Mouse (Mus musculus) cerebellum, postnatal 4 days (tissue): ENCODE results near the gene Serpina6.
A peak's percentile ranks its signal among the peaks of the same experiment; 100 is the strongest.
"Not testable (repeated sequence)": the region's sequence is repeated elsewhere in the genome, so short reads cannot be mapped to it uniquely, and the experiment has no call there.

ENCODE experiments used
- DNase-seq, 2 experiments: peaks; one replicate each; pipeline ENCODE4 v3.0.0; 2022; ENCODE audit warnings: low spot score in 2 of 2, mixed read lengths in 1 of 2

Gene Serpina6

GRCm38 (mm10) chr12:103656848-103657626 lies at the start of gene Serpina6:
Serpina6 (minus strand) TSS chr12:103657212.
- DNase-seq, result no peak

GRCm38 (mm10) chr12:103706113-103706512 lies 49.1 kb upstream of the Serpina6 start:
- DNase-seq, result no peak

- DNase-seq, result no peak
Measured at GRCm38 (mm10) chr12:103705547-103705946, 48.5 kb upstream of the Serpina6 start.

GRCm38 (mm10) chr12:103700144-103700750 lies 43.2 kb upstream of the Serpina6 start:
- DNase-seq, result no peak

GRCm38 (mm10) chr12:103695429-103695828 lies 38.4 kb upstream of the Serpina6 start, which contains the start of gene Serpina1f:
Serpina1f (minus strand) TSS chr12:103695529.
- no peak for DNase-seq

- DNase-seq, result no peak
Measured at GRCm38 (mm10) chr12:103688221-103688814, 31.3 kb upstream of the Serpina6 start.

GRCm38 (mm10) chr12:103687021-103687420 lies 30.0 kb upstream of the Serpina6 start:
- no peak for DNase-seq

- DNase-seq, result no peak
Measured at GRCm38 (mm10) chr12:103686050-103686449, 29.0 kb upstream of the Serpina6 start.

GRCm38 (mm10) chr12:103685386-103685785 lies 28.4 kb upstream of the Serpina6 start:
- no peak for DNase-seq

GRCm38 (mm10) chr12:103683775-103684174 lies 26.8 kb upstream of the Serpina6 start:
- no peak for DNase-seq

GRCm38 (mm10) chr12:103681739-103682138 lies 24.7 kb upstream of the Serpina6 start:
- no peak for DNase-seq

- DNase-seq, result no peak
Measured at GRCm38 (mm10) chr12:103681169-103681568, 24.2 kb upstream of the Serpina6 start.

- DNase-seq, result not testable (repeated sequence)
Measured at GRCm38 (mm10) chr12:103679853-103680252, 22.8 kb upstream of the Serpina6 start.

- DNase-seq, result no peak
Measured at GRCm38 (mm10) chr12:103676039-103676438, 19.0 kb upstream of the Serpina6 start, which contains the start of gene Serpina16. Serpina16 (minus strand) TSS chr12:103676139.

GRCm38 (mm10) chr12:103673179-103673578 lies 16.2 kb upstream of the Serpina6 start:
- no peak for DNase-seq

GRCm38 (mm10) chr12:103671483-103671882 lies 14.5 kb upstream of the Serpina6 start:
- no peak for DNase-seq

- no peak for DNase-seq
Measured at GRCm38 (mm10) chr12:103670964-103671363, 14.0 kb upstream of the Serpina6 start.

- DNase-seq, result peak in 1 of 2 experiments; percentile 20
Measured at GRCm38 (mm10) chr12:103670344-103670743, 13.3 kb upstream of the Serpina6 start.

GRCm38 (mm10) chr12:103665286-103665685 lies 8.3 kb upstream of the Serpina6 start:
- DNase-seq, result no peak

- not testable (repeated sequence) for DNase-seq
Measured at GRCm38 (mm10) chr12:103662053-103662452, 5.0 kb upstream of the Serpina6 start.

- no peak for DNase-seq
Measured at GRCm38 (mm10) chr12:103660076-103660475, 3.1 kb upstream of the Serpina6 start.

- no peak for DNase-seq
Measured at GRCm38 (mm10) chr12:103659171-103659570, 2.2 kb upstream of the Serpina6 start.

GRCm38 (mm10) chr12:103657991-103658390 lies 979 bp upstream of the Serpina6 start:
- no peak for DNase-seq
